Mouse (Mus musculus) small intestine, adult 2 months (tissue): Measurements from ENCODE around the gene Gata5.

Source experiments
- CTCF ChIP-seq: fragments of 200-500 bp; IDR thresholded peaks from 2 replicates; pipeline ENCODE4 v1.5.1; 2012; ENCODE audit warnings: low read depth, mild to moderate bottlenecking, control low read depth, inconsistent platforms, low read length, moderate library complexity, mixed read lengths; ENCODE audit not compliant: insufficient replicate concordance, insufficient read length; ENCODE audit errors: extremely low read depth
- POLR2A ChIP-seq: fragments of 200-500 bp; IDR thresholded peaks from 2 replicates; pipeline ENCODE4 v1.6.1; 2012; ENCODE audit warnings: low read depth, mild to moderate bottlenecking, control low read depth, inconsistent platforms, low read length, moderate library complexity

DNA sequence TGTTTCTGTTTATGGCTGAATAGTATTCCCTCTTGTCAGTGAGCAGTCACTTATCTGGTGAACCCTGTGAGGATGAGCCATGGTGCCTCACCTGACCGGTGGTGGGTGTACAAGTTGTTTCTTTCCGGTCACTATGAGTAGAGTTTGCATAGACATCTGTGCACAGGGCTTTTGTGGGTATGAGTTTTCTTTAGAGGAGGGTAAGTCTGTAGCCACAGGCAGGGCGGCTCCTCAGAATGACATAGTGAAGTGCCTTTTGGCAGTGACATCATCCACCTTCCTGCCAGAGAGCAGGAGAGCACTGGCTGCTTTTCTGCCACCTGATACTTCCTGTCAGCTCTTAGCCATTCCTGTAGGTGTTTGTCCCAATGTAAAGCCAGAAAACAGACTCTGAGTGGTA is 29.0 kb downstream of the Gata5 start:
- TF ChIP-seq CTCF = no peak
- no peak for TF ChIP-seq POLR2A
